Mouse (Mus musculus): Measurements from ENCODE around the gene Hoxb1.

Gene Hoxb1

GRCm38 (mm10) chr11:96365441-96366091 is at the start of gene Hoxb1:
TSS of gene Hoxb1 (plus strand) at chr11:96365752.
- DNase-seq (ENCODE audit: low spot score) = no peak

DNA sequence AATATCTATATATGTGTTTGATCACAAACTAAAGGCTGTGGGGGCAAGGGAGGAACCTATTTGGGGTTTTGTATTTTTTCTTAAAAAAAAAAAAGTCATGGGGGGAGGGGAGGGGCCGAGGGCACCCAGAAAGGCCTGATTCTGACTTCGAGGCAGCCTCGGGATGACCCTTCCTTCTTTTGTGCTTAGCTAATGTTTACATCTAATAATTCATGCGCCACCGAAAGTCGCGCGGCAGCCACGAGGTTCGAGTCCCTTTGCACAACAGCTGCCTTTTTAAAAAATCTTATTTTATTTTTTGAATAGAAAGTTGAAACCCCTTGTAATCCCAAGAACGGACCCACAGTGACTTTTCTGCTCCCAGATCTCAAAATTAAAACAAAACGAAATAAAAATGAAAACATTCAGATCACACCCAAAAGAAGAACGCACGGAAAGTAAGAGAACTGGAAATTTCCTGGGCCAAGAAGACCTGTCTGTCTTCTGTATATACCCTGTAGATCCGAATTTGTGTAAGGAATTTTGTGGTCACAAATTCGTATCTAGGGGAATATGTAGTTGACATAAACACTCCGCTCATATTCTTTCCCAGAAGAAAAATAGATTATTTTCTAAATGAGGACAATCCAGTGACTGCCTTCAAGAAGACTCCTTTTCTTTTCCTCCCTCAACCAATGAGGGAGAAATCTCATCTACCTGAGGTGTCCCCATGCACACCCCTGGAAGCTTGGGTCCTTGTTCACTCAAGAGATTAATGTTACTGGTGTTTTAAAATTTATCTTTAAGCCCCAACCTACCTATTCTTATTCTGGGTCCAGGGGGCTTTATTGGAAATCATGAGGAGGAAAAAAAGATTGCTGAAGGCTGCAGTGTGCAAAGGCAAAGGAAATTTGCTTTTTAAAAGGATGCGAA is 48.6 kb upstream of the Hoxb1 start:
- no peak for DNase-seq (ENCODE audit: low spot score)

- no peak for DNase-seq (ENCODE audit: low spot score)
Measured at GRCm38 (mm10) chr11:96317608-96318367, 47.8 kb upstream of the Hoxb1 start, which contains the start of gene Hoxb4. TSS of gene Hoxb4 (plus strand) at chr11:96318267.

- DNase-seq (ENCODE audit: low spot score) = no peak
Measured at GRCm38 (mm10) chr11:96318368-96319070, 47.0 kb upstream of the Hoxb1 start.

DNA sequence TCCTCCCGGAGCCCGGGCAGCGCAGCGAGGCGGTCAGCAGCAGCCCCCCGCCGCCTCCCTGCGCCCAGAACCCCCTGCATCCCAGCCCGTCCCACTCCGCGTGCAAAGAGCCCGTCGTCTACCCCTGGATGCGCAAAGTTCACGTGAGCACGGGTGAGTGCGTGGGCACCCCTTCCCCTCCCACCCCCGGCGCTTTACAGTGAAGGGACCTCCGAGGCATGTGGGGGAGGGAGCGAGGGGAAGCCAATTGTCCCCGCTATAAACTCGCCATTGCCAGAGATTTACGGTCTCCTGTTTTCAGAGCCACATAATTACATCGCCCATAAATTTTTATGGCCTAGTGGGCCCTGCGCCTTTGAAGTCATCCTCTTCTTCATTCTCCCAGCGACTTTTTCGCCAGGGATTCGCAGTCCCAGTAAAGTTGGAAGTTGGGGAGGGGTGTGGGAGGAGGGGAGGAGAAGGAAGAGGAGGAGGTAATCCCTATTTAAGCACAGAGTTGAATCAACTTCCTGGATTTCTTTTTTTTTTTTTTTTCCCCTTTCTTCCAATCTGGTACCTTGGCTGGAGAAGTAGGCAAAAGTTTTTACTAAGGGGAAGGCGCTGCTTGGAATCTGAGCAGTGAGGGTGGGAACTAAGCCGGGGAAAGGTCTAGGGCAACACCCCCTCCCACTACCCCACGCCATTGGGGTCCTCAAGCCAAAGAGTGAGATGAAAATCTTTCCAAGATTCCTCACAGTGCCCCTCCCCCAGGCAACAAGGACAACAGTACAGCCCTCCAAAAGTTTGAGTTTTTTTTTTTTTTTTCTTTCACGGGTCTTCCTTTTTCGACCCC is 46.3 kb upstream of the Hoxb1 start:
- DNase-seq (ENCODE audit: low spot score) = no peak

DNA sequence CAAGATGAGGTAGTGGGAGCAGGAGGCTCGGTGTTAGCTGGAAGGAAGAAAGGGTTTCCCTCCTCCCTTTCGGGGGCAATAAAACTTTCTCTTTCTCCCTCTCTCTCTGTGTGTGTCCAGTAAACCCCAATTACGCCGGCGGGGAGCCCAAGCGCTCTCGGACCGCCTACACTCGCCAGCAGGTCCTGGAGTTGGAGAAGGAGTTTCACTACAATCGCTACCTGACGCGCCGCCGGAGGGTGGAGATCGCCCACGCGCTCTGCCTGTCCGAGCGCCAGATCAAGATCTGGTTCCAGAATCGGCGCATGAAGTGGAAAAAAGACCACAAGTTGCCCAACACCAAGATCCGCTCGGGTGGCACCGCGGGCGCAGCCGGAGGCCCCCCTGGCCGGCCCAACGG is 45.6 kb upstream of the Hoxb1 start:
- DNase-seq (ENCODE audit: low spot score) = no peak

DNA sequence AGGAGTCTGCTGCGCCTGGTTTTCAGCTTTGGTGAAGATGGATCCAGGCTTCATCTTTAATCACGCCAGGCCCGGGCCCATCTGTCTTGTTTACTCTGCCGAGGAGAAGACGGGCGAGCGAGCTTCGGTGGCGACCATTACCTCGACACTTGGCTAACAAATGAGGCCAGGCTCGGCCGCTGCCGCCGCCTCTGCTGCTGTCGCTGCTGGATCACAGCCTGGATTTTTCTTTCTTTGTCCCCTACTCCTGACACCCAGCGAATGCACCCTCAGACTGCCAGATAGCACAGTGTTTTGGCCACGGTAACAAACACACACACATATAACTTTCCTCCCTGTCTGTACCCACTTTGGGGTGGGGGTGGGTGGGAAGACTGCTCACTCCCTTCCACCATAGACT is 44.9 kb upstream of the Hoxb1 start:
- no peak for DNase-seq (ENCODE audit: low spot score)

GRCm38 (mm10) chr11:96321846-96322245 is 43.7 kb upstream of the Hoxb1 start:
- no peak for DNase-seq (ENCODE audit: low spot score)

GRCm38 (mm10) chr11:96322738-96323137 is 42.8 kb upstream of the Hoxb1 start:
- DNase-seq (ENCODE audit: low spot score) = no peak

- no peak for DNase-seq (ENCODE audit: low spot score)
Measured at GRCm38 (mm10) chr11:96323154-96323553, 42.4 kb upstream of the Hoxb1 start, which contains the start of gene Hoxb3. TSS of gene Hoxb3 (plus strand) at chr11:96323326.

GRCm38 (mm10) chr11:96324125-96324524 is 41.4 kb upstream of the Hoxb1 start:
- no peak for DNase-seq (ENCODE audit: low spot score)

DNA sequence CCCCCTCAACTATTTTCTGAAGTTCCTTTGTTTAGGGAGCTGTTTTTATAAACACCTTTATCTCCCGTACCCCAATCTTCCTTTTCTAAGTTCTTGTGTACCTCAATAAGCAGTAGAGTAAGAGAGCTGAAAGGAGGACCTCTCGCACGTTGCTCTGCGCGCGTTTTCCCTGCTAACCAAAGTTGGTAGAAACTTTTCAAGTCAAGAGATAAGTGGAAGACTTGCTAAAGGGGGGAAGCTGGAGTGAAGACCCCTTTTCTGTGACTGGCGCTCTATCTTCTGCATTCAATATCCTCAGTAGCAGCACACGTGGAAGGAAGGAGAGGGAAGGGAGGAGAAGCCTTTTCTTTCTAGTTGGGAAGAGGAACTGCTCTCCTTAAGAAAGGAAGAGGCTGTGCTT is 40.6 kb upstream of the Hoxb1 start:
- DNase-seq (ENCODE audit: low spot score) = no peak

DNA sequence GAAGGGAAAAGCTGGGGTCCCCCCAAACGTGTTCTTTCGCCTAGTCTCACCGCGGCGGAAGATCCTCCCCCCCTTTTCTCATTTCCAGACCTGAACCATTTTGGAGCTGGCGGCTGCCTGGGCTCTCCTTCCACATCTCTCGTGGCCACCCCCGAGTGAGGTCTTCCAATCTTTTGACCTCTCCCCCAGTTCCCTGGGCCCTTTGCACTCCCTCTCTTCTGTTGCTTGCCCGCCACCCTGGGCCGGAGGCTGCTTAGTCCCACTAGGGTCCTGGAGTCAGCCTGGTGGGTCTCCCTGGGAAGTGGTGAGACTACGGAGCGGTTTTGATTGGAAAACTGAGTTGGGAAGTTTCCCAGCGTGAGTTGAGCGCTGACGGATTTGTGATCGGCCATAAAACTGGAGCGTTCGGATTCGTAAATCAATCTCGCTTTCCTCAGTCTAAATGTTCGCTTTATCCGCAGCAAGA is 39.8 kb upstream of the Hoxb1 start:
- no peak for DNase-seq (ENCODE audit: low spot score)

GRCm38 (mm10) chr11:96326705-96327104 is 38.8 kb upstream of the Hoxb1 start:
- no peak for DNase-seq (ENCODE audit: low spot score)

DNA sequence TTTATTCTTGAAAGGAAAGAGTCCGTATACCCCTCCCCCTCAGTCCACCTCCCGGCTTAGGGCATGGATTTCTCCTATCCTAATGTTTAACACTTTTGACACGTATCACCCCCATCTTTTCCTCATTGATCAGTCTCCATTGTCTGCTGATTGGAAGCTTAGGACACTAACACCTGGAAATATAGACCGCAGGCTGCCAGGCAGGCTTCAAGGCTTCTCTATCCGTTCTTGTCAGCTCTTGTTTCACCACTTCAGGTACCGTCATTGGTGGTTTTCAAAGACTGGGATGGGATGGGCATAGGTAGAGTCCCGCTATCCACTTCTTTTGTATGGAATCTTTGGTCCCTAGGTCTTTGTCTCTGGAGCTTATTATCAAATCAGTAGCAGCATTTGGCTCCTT is 38.4 kb upstream of the Hoxb1 start:
- DNase-seq (ENCODE audit: low spot score) = no peak

DNA sequence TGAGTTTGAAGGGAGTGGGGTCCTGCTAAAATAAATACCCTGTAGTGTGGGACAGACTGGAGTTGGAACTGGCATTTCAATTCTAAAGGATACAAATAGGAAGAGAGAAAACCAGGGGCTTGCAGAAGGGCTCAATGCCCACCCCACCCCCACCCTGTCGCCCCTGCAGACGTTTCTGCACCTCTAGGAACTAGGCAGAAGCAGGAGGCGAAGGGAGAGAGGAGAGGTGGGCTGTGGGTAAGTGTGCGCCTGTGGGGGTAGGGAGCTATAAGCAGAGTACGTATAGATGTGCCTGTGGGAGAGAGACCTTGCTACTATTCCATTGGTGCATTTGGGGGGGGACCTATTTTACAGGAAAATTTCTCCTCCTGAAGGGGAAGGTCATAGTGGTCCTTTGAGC is 37.8 kb upstream of the Hoxb1 start:
- DNase-seq (ENCODE audit: low spot score) = no peak

DNA sequence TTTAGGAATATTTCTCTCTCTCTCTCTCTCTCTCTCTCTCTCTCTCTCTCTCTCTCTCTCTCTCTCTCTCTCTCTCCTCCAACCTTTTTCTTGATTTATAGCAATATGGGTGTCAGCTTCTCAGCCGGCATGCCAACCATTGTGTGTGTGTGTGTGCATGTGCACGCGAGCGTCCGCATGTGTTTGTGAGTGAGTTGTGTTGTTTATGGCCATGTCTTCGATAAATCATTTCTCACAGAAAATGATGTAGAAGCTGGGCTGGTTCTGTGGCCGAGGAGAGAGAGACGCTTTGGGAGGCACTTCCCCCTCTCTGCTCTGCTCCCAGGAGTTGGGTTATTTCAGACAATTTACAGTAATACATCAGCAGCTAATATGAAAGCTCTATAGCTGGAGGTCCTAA is 36.9 kb upstream of the Hoxb1 start:
- DNase-seq (ENCODE audit: low spot score) = no peak

DNA sequence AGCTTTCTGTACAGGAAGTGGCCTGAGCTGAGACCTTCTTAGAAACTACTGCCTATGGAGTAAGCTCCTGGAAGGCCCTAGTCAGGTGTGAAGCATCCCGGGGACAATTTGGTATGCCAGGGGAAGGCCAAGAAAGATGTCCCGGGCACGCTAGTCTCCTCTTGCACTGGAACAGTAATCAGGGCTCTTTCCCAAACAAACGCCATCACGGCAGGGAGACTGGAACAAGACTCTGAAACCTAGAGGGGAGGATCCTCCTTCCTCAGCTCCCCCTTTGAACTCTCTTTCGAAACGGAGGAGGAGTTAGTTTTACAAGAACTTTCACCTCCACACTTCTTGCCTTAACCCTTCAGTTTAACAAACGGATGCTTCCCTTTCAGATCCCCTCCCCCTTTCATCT is 33.4 kb upstream of the Hoxb1 start:
- DNase-seq (ENCODE audit: low spot score) = no peak

GRCm38 (mm10) chr11:96332618-96333032 is 32.9 kb upstream of the Hoxb1 start:
- DNase-seq (ENCODE audit: low spot score) = no peak

DNA sequence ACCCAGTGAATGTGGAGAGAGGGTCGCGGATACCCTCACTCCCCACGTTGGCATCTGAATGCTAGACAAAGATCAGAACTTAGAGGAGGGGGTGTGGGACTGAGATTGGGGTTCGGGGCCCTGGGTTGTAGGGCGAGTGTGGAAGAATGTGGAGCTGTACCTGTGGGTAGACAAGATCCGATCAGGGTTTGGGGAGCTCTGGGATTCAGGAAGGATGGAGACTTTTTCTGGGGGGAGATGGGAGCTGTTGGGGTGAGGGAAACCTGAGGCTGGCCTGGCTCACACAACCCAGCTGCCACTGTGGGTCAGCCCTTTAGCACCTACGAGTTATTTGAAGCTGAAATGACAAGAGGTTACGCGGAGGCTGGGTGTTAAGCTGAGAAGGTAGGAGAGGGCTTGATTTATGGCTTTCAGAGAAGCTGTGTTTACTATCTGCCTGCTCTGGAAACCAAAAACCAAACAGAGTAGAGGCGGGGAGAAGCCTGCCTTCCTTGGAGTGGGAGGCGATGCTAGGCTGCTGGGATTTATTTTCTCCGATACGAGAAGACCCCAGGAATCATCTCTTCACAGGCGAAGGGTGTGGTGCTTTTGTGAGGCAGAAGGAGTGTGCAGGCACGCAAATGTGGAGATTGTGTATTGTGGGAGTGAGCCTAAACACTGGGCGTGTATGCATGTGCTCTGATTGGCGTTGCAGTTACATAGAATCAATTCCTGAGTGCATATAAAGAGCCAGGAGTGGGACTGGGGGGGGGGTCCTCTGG is 32.1 kb upstream of the Hoxb1 start:
- DNase-seq (ENCODE audit: low spot score) = no peak

Measured in left cerebral cortex, adult 11 months (tissue).